Mouse (Mus musculus): Measurements from ENCODE around the gene Gm3573.
"Not testable (repeated sequence)": the region's sequence is repeated elsewhere in the genome, so short reads cannot be mapped to it uniquely, and the experiment has no call there.

The Gm3573 gene

GRCm38 (mm10) chr14:42190691-42191090, at the start of gene Gm3573:
TSS of gene Gm3573 (minus strand) at chr14:42190791.
- not testable (repeated sequence) for DNase-seq (ENCODE audit: low spot score)

GRCm38 (mm10) chr14:42216766-42217537, 26.4 kb upstream of the Gm3573 start:
- DNase-seq (ENCODE audit: low spot score): not testable (repeated sequence)

DNA sequence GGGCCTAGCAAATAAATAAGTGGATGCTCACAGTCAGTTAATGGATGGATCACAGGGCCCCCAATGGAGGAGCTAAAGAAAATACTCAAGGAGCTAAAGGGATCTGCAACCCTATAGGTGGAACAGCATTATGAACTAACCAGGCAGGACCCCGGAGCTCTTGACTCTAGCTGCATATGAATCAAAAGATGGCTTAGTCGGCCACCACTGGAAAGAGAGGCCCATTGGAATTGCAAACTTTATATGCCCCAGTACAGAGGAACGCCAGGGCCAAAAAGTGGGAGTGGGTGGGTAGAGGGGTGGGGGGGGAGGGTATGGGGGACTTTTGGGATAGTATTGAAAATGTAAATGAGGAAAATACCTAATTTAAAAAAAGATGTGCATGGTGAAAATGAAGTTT, 6.7 kb downstream of the Gm3573 start:
- DNase-seq (ENCODE audit: low spot score): not testable (repeated sequence)

- DNase-seq (ENCODE audit: low spot score): not testable (repeated sequence)
These were observed 28.1 kb downstream of the Gm3573 start, which contains the start of gene Gm17027 for GRCm38 (mm10) chr14:42162522-42162921. TSS of gene Gm17027 (minus strand) at chr14:42162622.

Data from left cerebral cortex, adult 11 months (tissue).